Mouse (Mus musculus) gastrocnemius, adult 8-10 months (tissue): ENCODE results near the gene Tex30. TPM values are rescaled to one million over a fixed set of nuclear protein-coding genes. Genes with fewer than 3 reads are reported as not detected.

Experiments
- DNase-seq, 2 experiments: peaks; one replicate each; pipeline ENCODE4 v3.0.0; 2022; ENCODE audit warnings: low spot score in 2 of 2
- total RNA-seq, 4 experiments: library from RNA; stranded (reverse); gene quantifications; 2 replicates each; pipeline ENCODE4 v1.2.4; 2022

Gene Tex30
- total RNA-seq, 4 experiments from 2014 or later, result 4.1 to 5.8 (median 4.5) TPM

- DNase-seq, result no peak
These were observed 59.7 kb downstream of the Tex30 start for GRCm38 (mm10) chr1:44042555-44042915.

- DNase-seq, result no peak
These were observed 60.3 kb downstream of the Tex30 start for GRCm38 (mm10) chr1:44041797-44042554.

Other genes starting within 250 kb of the Tex30 start
- gene Tpp2, start 168.8 kb downstream of the Tex30 start, total RNA-seq, result 10 to 100 TPM; 32.0 to 38.6 (median 33.0) TPM
- gene Mettl21c, start 82.4 kb downstream of the Tex30 start, total RNA-seq, result 10 to 100 TPM; 43.6 to 69.2 (median 60.8) TPM
- not detected for gene Gm8251, start 40.5 kb downstream of the Tex30 start, total RNA-seq
- 1 to 10 TPM; 3.3 to 4.4 (median 4.3) TPM for gene Kdelc1, start 16.4 kb upstream of the Tex30 start, total RNA-seq
- 1 to 10 TPM; 6.5 to 8.4 (median 7.0) TPM for gene Bivm, start 16.5 kb upstream of the Tex30 start, total RNA-seq
- gene Ercc5, start 45.3 kb upstream of the Tex30 start, total RNA-seq, result 10 to 100 TPM in 3 of 4 experiments, 1 to 10 TPM in 1; 9.1 to 16.4 (median 13.7) TPM
- gene Mettl21e, start 116.5 kb upstream of the Tex30 start, total RNA-seq, result 10 to 100 TPM in 2 of 4 experiments, 1 to 10 TPM in 2; 4.6 to 24.6 (median 8.0) TPM